Mouse (Mus musculus) olfactory bulb, adult 2 months (tissue): ENCODE results near the gene Upf3b.

ENCODE experiments used
- CTCF ChIP-seq: fragments of 200-500 bp; IDR thresholded peaks from 2 replicates; pipeline ENCODE4 v1.5.1; 2012; ENCODE audit warnings: low read depth, mild to moderate bottlenecking, low read length, moderate library complexity; ENCODE audit not compliant: insufficient read depth
- POLR2A ChIP-seq: fragments of 200-500 bp; IDR thresholded peaks from 2 replicates; pipeline ENCODE4 v1.6.1; 2012; ENCODE audit warnings: mild to moderate bottlenecking, low read depth, low read length, moderate library complexity; ENCODE audit not compliant: insufficient read depth

- TF ChIP-seq CTCF (no peak), POLR2A (no peak)
Observed at GRCm38 (mm10) chrX:37109526-37110192, 463 bp downstream of the Upf3b start.
